Mouse (Mus musculus) stomach, embryonic 14.5 days (tissue): ENCODE data around the gene Apmap. TPM values are rescaled to one million over a fixed set of nuclear protein-coding genes. Genes with fewer than 3 reads are reported as not detected.
"Not testable (repeated sequence)": the region's sequence is repeated elsewhere in the genome, so short reads cannot be mapped to it uniquely, and the experiment has no call there.

Source experiments
- ATAC-seq: fragments of 200-750 bp; cut with Nextera tagmentation; 2 replicates; pipeline ENCODE4 v1.8.0; 2017; ENCODE audit warnings: low read depth, moderate TSS enrichment; ENCODE audit not compliant: insufficient number of reproducible peaks, insufficient read depth, low FRiP score
- H3K27ac ChIP-seq: fragments of 300-500 bp; sonication (generic); 2 replicates; pipeline ENCODE4 v1.5.1; 2014; ENCODE audit warnings: mild to moderate bottlenecking, low read length, moderate library complexity, mixed read lengths
- H3K27me3 ChIP-seq: fragments of 300-500 bp; sonication (generic); 2 replicates; pipeline ENCODE4 v1.6.1; 2014; ENCODE audit warnings: low read length, control low read depth, mixed read lengths; ENCODE audit not compliant: control insufficient read depth, insufficient read depth
- H3K36me3 ChIP-seq: fragments of 300-500 bp; sonication (generic); 2 replicates; pipeline ENCODE4 v1.6.1; 2014; ENCODE audit warnings: mild to moderate bottlenecking, control low read depth, low read length, moderate library complexity, mixed read lengths; ENCODE audit not compliant: control insufficient read depth, insufficient read depth
- H3K4me1 ChIP-seq: fragments of 300-500 bp; sonication (generic); 2 replicates; pipeline ENCODE4 v1.6.1; 2014; ENCODE audit warnings: low read length, control low read depth, mixed read lengths; ENCODE audit not compliant: control insufficient read depth, insufficient read depth
- H3K4me2 ChIP-seq: fragments of 300-500 bp; sonication (generic); replicated peaks from 2 replicates; pipeline ENCODE4 v1.6.1; 2014; ENCODE audit warnings: low read depth, low read length, control low read depth
- H3K4me3 ChIP-seq: fragments of 300-500 bp; sonication (generic); 2 replicates; pipeline ENCODE4 v1.5.1; 2014; ENCODE audit warnings: low read depth, low read length, control low read depth
- H3K9ac ChIP-seq: fragments of 300-500 bp; sonication (generic); replicated peaks from 2 replicates; pipeline ENCODE4 v1.6.1; 2014; ENCODE audit warnings: low read depth, mild to moderate bottlenecking, control low read depth, low read length, moderate library complexity, mixed read lengths
- H3K9me3 ChIP-seq: fragments of 300-500 bp; sonication (generic); 2 replicates; pipeline ENCODE4 v1.6.1; 2016; ENCODE audit warnings: low read depth, low read length, control low read depth; ENCODE audit not compliant: control insufficient read depth
- WGBS: fragments of 180-500 bp; shearing (Covaris S2); extraction: QIAGEN DNeasy Blood & Tissue Kit; methylation state at CpG from one replicate; pipeline ENCODE4 v1.1.7; 2014; 5-methylcytosine and 5-hydroxymethylcytosine counted together
- polyA plus RNA-seq: library from polyadenylated mRNA; unstranded; fragments of >200 nt; fragmentation: Nextera tagmentation; extraction: Ambion mirVana; gene quantifications from 2 replicates; pipeline ENCODE4 v1.2.1, GENCODE M21; 2014

The Apmap gene
- polyA plus RNA-seq, 1 experiment from 2014 or later: 37.5 TPM

- H3K4me2 ChIP-seq: no peak overlapping the region
These were observed 37.6 kb downstream of the Apmap start for GRCm38 (mm10) chr2:150570761-150571160.

GRCm38 (mm10) chr2:150569847-150570590, 38.3 kb downstream of the Apmap start, which contains the start of gene Cst7:
Cst7 (plus strand) TSS chr2:150570415.
- WGBS: 66% methylated on average over 11 of the region's 11 CpGs

More at GRCm38 (mm10) chr2:150570761-150571160, 37.6 kb downstream of the Apmap start:
- H3K27ac ChIP-seq: no peak overlapping the region
- H3K4me1 ChIP-seq: no peaks in the 10 kb centered on the region
- no peaks in the 10 kb centered on the region for H3K9me3 ChIP-seq
- no peak overlapping the region for H3K9ac ChIP-seq
- no peaks in the 10 kb centered on the region for H3K27me3 ChIP-seq
- WGBS: 86% methylated on average over 2 of the region's 2 CpGs
- no peak for ATAC-seq
- H3K36me3 ChIP-seq: no peaks in the 10 kb centered on the region
- H3K4me3 ChIP-seq: no peak overlapping the region

GRCm38 (mm10) chr2:150567051-150567450, 41.3 kb downstream of the Apmap start:
- Histone ChIP-seq H3K36me3 (no peaks in the 10 kb centered on the region), H3K4me3 (no peak overlapping the region), H3K4me2 (no peak overlapping the region), H3K27me3 (no peaks in the 10 kb centered on the region), H3K9me3 (no peaks in the 10 kb centered on the region), H3K4me1 (no peaks in the 10 kb centered on the region), H3K9ac (no peak overlapping the region), H3K27ac (no peak overlapping the region)
- WGBS: 71% methylated on average over 2 of the region's 2 CpGs
- ATAC-seq: no peak

More at GRCm38 (mm10) chr2:150569847-150570590, 38.3 kb downstream of the Apmap start, which contains the start of gene Cst7:
- H3K9me3 ChIP-seq: no peaks in the 10 kb centered on the region
- H3K36me3 ChIP-seq: no peaks in the 10 kb centered on the region
- H3K4me1 ChIP-seq: no peaks in the 10 kb centered on the region
- ATAC-seq: no peak
- no peak within 1 kb of the TSS for H3K4me2 ChIP-seq
- H3K4me3 ChIP-seq: no peak within 1 kb of the TSS
- H3K27me3 ChIP-seq: no peaks in the 10 kb centered on the region
- H3K27ac ChIP-seq: no peak within 1 kb of the TSS
- no peak within 1 kb of the TSS for H3K9ac ChIP-seq

GRCm38 (mm10) chr2:150558568-150558967, 49.8 kb downstream of the Apmap start:
- no peak for ATAC-seq
- Histone ChIP-seq H3K9ac (no peak overlapping the region), H3K4me3 (no peak overlapping the region), H3K9me3 (no peaks in the 10 kb centered on the region), H3K27ac (no peak overlapping the region), H3K36me3 (no peaks in the 10 kb centered on the region), H3K4me2 (no peak overlapping the region), H3K4me1 (no peaks in the 10 kb centered on the region), H3K27me3 (no peaks in the 10 kb centered on the region)
- 59% methylated on average over 3 of the region's 3 CpGs for WGBS

DNA sequence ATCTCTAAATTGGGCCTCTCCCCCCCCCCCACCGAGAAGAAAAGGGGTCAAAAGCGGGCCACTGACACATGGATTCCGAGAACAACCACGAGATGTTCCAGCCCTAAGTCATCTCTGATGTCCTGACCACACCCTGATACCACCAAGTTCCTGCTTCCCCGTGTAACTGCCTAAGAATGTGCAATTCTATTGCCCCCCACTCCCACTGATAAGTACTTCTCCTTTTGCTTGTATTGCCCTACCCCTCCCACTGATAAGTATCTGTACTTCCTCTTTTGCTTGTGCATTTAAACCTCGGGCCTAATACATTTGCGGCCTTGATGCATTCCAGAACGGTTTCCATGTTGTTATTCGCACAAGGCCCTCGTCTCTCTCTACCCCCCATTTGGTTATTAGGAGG, 58.8 kb downstream of the Apmap start:
- not testable (repeated sequence) for H3K4me2 ChIP-seq, H3K27ac ChIP-seq, ATAC-seq, H3K36me3 ChIP-seq, H3K4me1 ChIP-seq, H3K9me3 ChIP-seq, H3K27me3 ChIP-seq, H3K9ac ChIP-seq, H3K4me3 ChIP-seq
- WGBS: 81% methylated on average over 9 of the region's 10 CpGs

Other genes with a start within 250 kb of the Apmap start
- 10.0 and 12.2 TPM in 2 replicates for gene 3300002I08Rik, start 245.8 kb downstream of the Apmap start, polyA plus RNA-seq
- gene Zfp442, start 157.1 kb downstream of the Apmap start, polyA plus RNA-seq: 9.3 and 10.6 TPM in 2 replicates
- gene Zfp345, start 123.5 kb downstream of the Apmap start, polyA plus RNA-seq: 0.25 TPM in 1 of 2 replicates, not detected in the other
- gene Cst7, start 38.2 kb downstream of the Apmap start, polyA plus RNA-seq: 0.26 and 0.53 TPM in 2 replicates
- 28.7 and 29.1 TPM in 2 replicates for gene Acss1, start 59.9 kb upstream of the Apmap start, polyA plus RNA-seq
- gene Vsx1, start 80.8 kb upstream of the Apmap start, polyA plus RNA-seq: not detected in 2 replicates
- gene Entpd6, start 140.5 kb upstream of the Apmap start, polyA plus RNA-seq: 27.0 and 29.6 TPM in 2 replicates
- 61.6 and 70.3 TPM in 2 replicates for gene Pygb, start 178.2 kb upstream of the Apmap start, polyA plus RNA-seq